Mouse (Mus musculus): Measurements from ENCODE around the gene Gdf3. TPM values are rescaled to one million over a fixed set of nuclear protein-coding genes. Genes with fewer than 3 reads are reported as not detected.

Gdf3 gene
- polyA plus RNA-seq, 1 experiment from 2014 or later: not detected

DNA sequence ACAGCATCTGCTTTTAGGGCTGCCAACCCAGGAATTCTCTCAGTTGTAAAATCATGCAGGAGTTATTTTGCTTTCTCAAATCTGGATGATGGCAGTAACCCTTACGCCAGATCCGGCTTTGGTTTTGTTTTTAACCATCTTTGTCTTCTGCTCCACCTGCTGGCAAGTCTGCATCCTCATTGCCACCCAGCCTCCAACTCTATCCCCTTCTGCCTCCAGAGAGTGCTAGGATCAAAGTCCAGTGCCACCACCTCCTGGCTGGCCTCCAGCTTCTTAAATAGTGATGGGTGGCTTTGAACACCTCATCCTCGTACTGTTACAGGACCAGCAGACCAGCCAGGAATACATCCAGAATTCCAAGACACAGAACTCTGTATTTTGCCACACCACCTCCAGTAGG lies 26.8 kb upstream of the Gdf3 start:
- Histone ChIP-seq H3K27me3 (replicated peaks; ENCODE audit: insufficient read depth, low read length) (no peaks in the 10 kb centered on the region), H3K36me3 (ENCODE audit: insufficient read depth, low read length) (no peaks in the 10 kb centered on the region), H3K4me3 (ENCODE audit: low read depth, low read length) (no peak overlapping the region), H3K9me3 (ENCODE audit: low read length) (no peaks in the 10 kb centered on the region), H3K4me2 (replicated peaks; ENCODE audit: low read depth, low read length) (no peak overlapping the region), H3K4me1 (ENCODE audit: insufficient read depth, low read depth, low read length) (no peaks in the 10 kb centered on the region), H3K27ac (ENCODE audit: low read length) (no peak overlapping the region), H3K9ac (replicated peaks; ENCODE audit: low read depth) (no peak overlapping the region)
- ATAC-seq (no peak), DNase-seq (ENCODE audit: low spot score) (no peak)
- WGBS: 74% methylated on average over 3 of the region's 3 CpGs
- TF ChIP-seq CTCF (IDR thresholded peaks at IDR 0.05) (no peak), EP300 (IDR thresholded peaks at IDR 0.05) (no peak)

GRCm38 (mm10) chr6:122635315-122635714 lies 25.4 kb upstream of the Gdf3 start:
- H3K9me3 ChIP-seq (ENCODE audit: low read length): no peaks in the 10 kb centered on the region
- ATAC-seq (no peak), DNase-seq (ENCODE audit: low spot score) (peak; percentile 44)
- no peak overlapping the region for H3K27ac ChIP-seq (ENCODE audit: low read length)
- H3K9ac ChIP-seq (replicated peaks; ENCODE audit: low read depth): no peak overlapping the region
- H3K36me3 ChIP-seq (ENCODE audit: insufficient read depth, low read length): no peaks in the 10 kb centered on the region
- no peak overlapping the region for H3K4me2 ChIP-seq (replicated peaks; ENCODE audit: low read depth, low read length)
- 78% methylated on average over 7 of the region's 7 CpGs for WGBS
- TF ChIP-seq EP300 (IDR thresholded peaks at IDR 0.05): no peak
- no peak for TF ChIP-seq CTCF (IDR thresholded peaks at IDR 0.05)
- no peak overlapping the region for H3K4me3 ChIP-seq (ENCODE audit: low read depth, low read length)
- H3K4me1 ChIP-seq (ENCODE audit: insufficient read depth, low read depth, low read length): no peaks in the 10 kb centered on the region
- no peaks in the 10 kb centered on the region for H3K27me3 ChIP-seq (replicated peaks; ENCODE audit: insufficient read depth, low read length)

DNA sequence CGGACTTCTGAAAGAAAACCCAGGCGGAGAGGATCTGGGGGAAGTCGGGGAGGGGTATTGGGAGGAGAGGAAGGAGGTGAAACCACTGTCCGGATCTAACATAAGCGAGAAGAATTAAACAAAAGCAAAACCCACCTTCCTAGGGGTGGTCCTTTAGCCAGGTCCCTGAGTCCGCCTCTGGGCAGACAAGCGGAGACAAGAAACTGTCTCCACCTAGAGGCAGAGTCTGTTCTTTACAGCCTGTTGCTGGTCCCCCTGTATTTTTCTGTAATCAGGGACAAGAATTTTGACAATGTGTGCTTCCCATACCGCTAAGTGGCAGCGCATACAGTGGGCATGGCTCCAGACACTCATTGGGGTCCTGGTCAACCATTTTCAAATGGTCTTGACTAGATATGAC lies 23.5 kb upstream of the Gdf3 start:
- Histone ChIP-seq H3K27me3 (replicated peaks; ENCODE audit: insufficient read depth, low read length) (no peaks in the 10 kb centered on the region), H3K36me3 (ENCODE audit: insufficient read depth, low read length) (no peaks in the 10 kb centered on the region), H3K4me1 (ENCODE audit: insufficient read depth, low read depth, low read length) (no peaks in the 10 kb centered on the region), H3K9me3 (ENCODE audit: low read length) (no peaks in the 10 kb centered on the region), H3K4me2 (replicated peaks; ENCODE audit: low read depth, low read length) (no peak overlapping the region), H3K9ac (replicated peaks; ENCODE audit: low read depth) (no peak overlapping the region), H3K4me3 (ENCODE audit: low read depth, low read length) (no peak overlapping the region), H3K27ac (ENCODE audit: low read length) (no peak overlapping the region)
- TF ChIP-seq CTCF (IDR thresholded peaks at IDR 0.05): peak; percentile 62
- TF ChIP-seq EP300 (IDR thresholded peaks at IDR 0.05): no peak
- DNase-seq (ENCODE audit: low spot score) (peak; percentile 40), ATAC-seq (no peak)
- WGBS: 32% methylated on average over 9 of the region's 9 CpGs

GRCm38 (mm10) chr6:122627469-122628108 lies 17.7 kb upstream of the Gdf3 start:
- no peak for TF ChIP-seq EP300 (IDR thresholded peaks at IDR 0.05)
- DNase-seq (ENCODE audit: low spot score): no peak
- no peaks in the 10 kb centered on the region for H3K9me3 ChIP-seq (ENCODE audit: low read length)
- H3K4me1 ChIP-seq (ENCODE audit: insufficient read depth, low read depth, low read length): no peaks in the 10 kb centered on the region
- no peaks in the 10 kb centered on the region for H3K36me3 ChIP-seq (ENCODE audit: insufficient read depth, low read length)
- 0 out of 2 replicates have a peak overlapping the region, but pooled peaks have one; percentile 8 for H3K4me3 ChIP-seq (ENCODE audit: low read depth, low read length)
- H3K4me2 ChIP-seq (replicated peaks; ENCODE audit: low read depth, low read length): peak overlapping the region; percentile 48
- 26% methylated on average over 20 of the region's 20 CpGs for WGBS
- no peak overlapping the region for H3K27ac ChIP-seq (ENCODE audit: low read length)
- no peak for ATAC-seq
- H3K27me3 ChIP-seq (replicated peaks; ENCODE audit: insufficient read depth, low read length): no peaks in the 10 kb centered on the region
- no peak overlapping the region for H3K9ac ChIP-seq (replicated peaks; ENCODE audit: low read depth)

- H3K9me3 ChIP-seq (ENCODE audit: low read length): no peaks in the 10 kb centered on the region
- no peak within 1 kb of the TSS for H3K9ac ChIP-seq (replicated peaks; ENCODE audit: low read depth)
- H3K27ac ChIP-seq (ENCODE audit: low read length): no peak within 1 kb of the TSS
- 88% methylated on average over 8 of the region's 8 CpGs for WGBS
- no peak within 1 kb of the TSS for H3K4me3 ChIP-seq (ENCODE audit: low read depth, low read length)
- H3K4me1 ChIP-seq (ENCODE audit: insufficient read depth, low read depth, low read length): no peaks in the 10 kb centered on the region
- H3K27me3 ChIP-seq (replicated peaks; ENCODE audit: insufficient read depth, low read length): no peaks in the 10 kb centered on the region
- ATAC-seq: no peak
- TF ChIP-seq EP300 (IDR thresholded peaks at IDR 0.05): no peak
- no peak for TF ChIP-seq CTCF (IDR thresholded peaks at IDR 0.05)
- DNase-seq (ENCODE audit: low spot score): no peak
- no peaks in the 10 kb centered on the region for H3K36me3 ChIP-seq (ENCODE audit: insufficient read depth, low read length)
- peak within 1 kb of the TSS; percentile 48 for H3K4me2 ChIP-seq (replicated peaks; ENCODE audit: low read depth, low read length)
These were observed 16.2 kb upstream of the Gdf3 start, which contains the start of gene Dppa3 for GRCm38 (mm10) chr6:122626110-122626509. TSS of gene Dppa3 (plus strand) at chr6:122626410.

DNA sequence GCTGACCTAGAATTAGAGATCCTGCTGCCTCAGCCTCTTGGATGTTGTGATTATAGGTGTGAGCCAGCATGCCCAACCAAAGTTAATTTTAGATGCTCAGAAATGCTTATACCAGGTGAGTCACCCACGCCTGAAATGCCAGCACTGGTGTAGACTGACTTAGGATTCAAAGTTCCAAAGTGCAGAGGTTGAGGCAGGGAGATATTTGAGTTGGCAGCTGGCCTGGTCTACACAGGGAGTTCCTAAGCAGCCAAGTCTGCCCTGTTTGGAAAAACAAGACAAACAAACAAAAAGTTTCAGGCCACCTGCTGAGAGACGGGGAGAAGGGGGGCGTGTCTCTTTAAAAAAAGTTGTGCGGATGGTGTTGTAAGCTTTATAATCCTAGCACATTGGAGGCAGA lies 15.3 kb upstream of the Gdf3 start:
- no peak overlapping the region for H3K9ac ChIP-seq (replicated peaks; ENCODE audit: low read depth)
- no peak overlapping the region for H3K4me3 ChIP-seq (ENCODE audit: low read depth, low read length)
- no peaks in the 10 kb centered on the region for H3K9me3 ChIP-seq (ENCODE audit: low read length)
- H3K27ac ChIP-seq (ENCODE audit: low read length): no peak overlapping the region
- 69% methylated on average over 4 of the region's 4 CpGs for WGBS
- H3K36me3 ChIP-seq (ENCODE audit: insufficient read depth, low read length): no peaks in the 10 kb centered on the region
- no peaks in the 10 kb centered on the region for H3K4me1 ChIP-seq (ENCODE audit: insufficient read depth, low read depth, low read length)
- DNase-seq (ENCODE audit: low spot score) (no peak), ATAC-seq (no peak)
- H3K27me3 ChIP-seq (replicated peaks; ENCODE audit: insufficient read depth, low read length): no peaks in the 10 kb centered on the region
- no peak overlapping the region for H3K4me2 ChIP-seq (replicated peaks; ENCODE audit: low read depth, low read length)
- TF ChIP-seq CTCF (IDR thresholded peaks at IDR 0.05) (no peak), EP300 (IDR thresholded peaks at IDR 0.05) (no peak)

- H3K36me3 ChIP-seq (ENCODE audit: insufficient read depth, low read length): no peaks in the 10 kb centered on the region
- no peak overlapping the region for H3K9ac ChIP-seq (replicated peaks; ENCODE audit: low read depth)
- DNase-seq (ENCODE audit: low spot score) (no peak), ATAC-seq (no peak)
- H3K4me2 ChIP-seq (replicated peaks; ENCODE audit: low read depth, low read length): no peak overlapping the region
- TF ChIP-seq CTCF (IDR thresholded peaks at IDR 0.05) (no peak), EP300 (IDR thresholded peaks at IDR 0.05) (no peak)
- H3K27ac ChIP-seq (ENCODE audit: low read length): no peak overlapping the region
- WGBS: 62% methylated on average over 5 of the region's 5 CpGs
- H3K4me3 ChIP-seq (ENCODE audit: low read depth, low read length): no peak overlapping the region
- no peaks in the 10 kb centered on the region for H3K9me3 ChIP-seq (ENCODE audit: low read length)
- no peaks in the 10 kb centered on the region for H3K27me3 ChIP-seq (replicated peaks; ENCODE audit: insufficient read depth, low read length)
- H3K4me1 ChIP-seq (ENCODE audit: insufficient read depth, low read depth, low read length): no peaks in the 10 kb centered on the region
These were observed 14.6 kb upstream of the Gdf3 start for GRCm38 (mm10) chr6:122624480-122624879.
